Mouse (Mus musculus) left cerebral cortex, postnatal 14 days (tissue): Measurements from ENCODE around the gene Npff. TPM values are rescaled to one million over a fixed set of nuclear protein-coding genes. Genes with fewer than 3 reads are reported as not detected.

ENCODE experiments used
- DNase-seq, 2 experiments: peaks; one replicate each; pipeline ENCODE4 v3.0.0; 2021 to 2022; ENCODE audit warnings: low spot score in 2 of 2, mixed read lengths in 1 of 2
- intact Hi-C: fragments of 180-260 bp; cut with DNase I; formaldehyde crosslinking; loops from one replicate; pipeline ENCODE4 v1.15.1; 2025
- total RNA-seq, 2 experiments: library from RNA; stranded (reverse); gene quantifications; 2 replicates each; pipeline ENCODE4 v1.2.3; 2021

Npff gene
- total RNA-seq, 2 experiments from 2014 or later, result 1.6 to 3.7 TPM

GRCm38 (mm10) chr15:102526111-102527002 lies 1.6 kb upstream of the Npff start:
- intact Hi-C loops, result no loop called here
- no peak for DNase-seq

- intact Hi-C loops, result no loop called here
- no peak for DNase-seq
These were observed 3.3 kb downstream of the Npff start for GRCm38 (mm10) chr15:102521480-102521879.

GRCm38 (mm10) chr15:102520416-102520815 lies 4.3 kb downstream of the Npff start:
- intact Hi-C loops, result no loop called here

GRCm38 (mm10) chr15:102519211-102520141 lies 5.3 kb downstream of the Npff start:
- intact Hi-C loops, result no loop called here
- DNase-seq, result no peak

More at GRCm38 (mm10) chr15:102520416-102520815, 4.3 kb downstream of the Npff start:
- no peak for DNase-seq

- intact Hi-C loops, result no loop called here
- DNase-seq, result no peak
These were observed 5.9 kb downstream of the Npff start for GRCm38 (mm10) chr15:102518859-102519201.

GRCm38 (mm10) chr15:102517976-102518858 lies 6.5 kb downstream of the Npff start, which contains the start of gene Tarbp2:
Tarbp2 (plus strand) TSS chr15:102518192.
- DNase-seq, result peak; percentile 100
- intact Hi-C loops, result no loop called here

- intact Hi-C loops, result no loop called here
- DNase-seq, result no peak
These were observed 7.1 kb downstream of the Npff start for GRCm38 (mm10) chr15:102517631-102517975.

GRCm38 (mm10) chr15:102516728-102517404 lies 7.9 kb downstream of the Npff start, which contains the start of gene Map3k12:
Map3k12 (minus strand) TSS chr15:102517064.
- DNase-seq, result peak; percentile 79 to 89
- intact Hi-C loops, result no loop called here

- intact Hi-C loops, result no loop called here
- DNase-seq, result no peak
These were observed 8.4 kb downstream of the Npff start for GRCm38 (mm10) chr15:102516293-102516692.

GRCm38 (mm10) chr15:102515791-102516190 lies 9.0 kb downstream of the Npff start:
- DNase-seq, result no peak
- intact Hi-C loops, result no loop called here

- DNase-seq, result no peak
- intact Hi-C loops, result no loop called here
These were observed 9.5 kb downstream of the Npff start for GRCm38 (mm10) chr15:102515261-102515660.

GRCm38 (mm10) chr15:102513004-102513403 lies 11.7 kb downstream of the Npff start:
- no peak for DNase-seq
- intact Hi-C loops, result loop anchor here (5.0 kb wide), 1 partner anchor 41 kb away; the partner anchor contains the start of gene Pcbp2

GRCm38 (mm10) chr15:102512471-102512870 lies 12.3 kb downstream of the Npff start:
- DNase-seq, result no peak
- intact Hi-C loops, result loop anchor here (5.0 kb wide), 1 partner anchor 40 kb away; the partner anchor contains the start of gene Pcbp2

- DNase-seq, result no peak
- intact Hi-C loops, result loop anchor here (5.0 kb wide), 1 partner anchor 40 kb away; the partner anchor contains the start of gene Pcbp2
These were observed 12.7 kb downstream of the Npff start for GRCm38 (mm10) chr15:102512010-102512409.

- no peak for DNase-seq
- intact Hi-C loops, result loop anchor here (5.0 kb wide), 1 partner anchor 39 kb away; the partner anchor contains the start of gene Pcbp2
These were observed 13.4 kb downstream of the Npff start for GRCm38 (mm10) chr15:102511285-102511833.

- DNase-seq, result peak; percentile 87 to 93
- intact Hi-C loops, result loop anchor here (5.0 kb wide), 1 partner anchor 38 kb away; the partner anchor contains the start of gene Pcbp2
These were observed 14.0 kb downstream of the Npff start for GRCm38 (mm10) chr15:102510590-102511284.

GRCm38 (mm10) chr15:102510110-102510509 lies 14.6 kb downstream of the Npff start:
- intact Hi-C loops, result loop anchor here (5.0 kb wide), 1 partner anchor 38 kb away; the partner anchor contains the start of gene Pcbp2
- peak in 1 of 2 experiments; percentile 47 for DNase-seq
